Mouse (Mus musculus) thymus, postnatal 14 days (tissue): ENCODE data around the gene Gm20897.
"Not testable (repeated sequence)": the region's sequence is repeated elsewhere in the genome, so short reads cannot be mapped to it uniquely, and the experiment has no call there.

Source experiments
- DNase-seq: peaks from one replicate; pipeline ENCODE4 v3.0.0; 2021

Gm20897 gene

GRCm38 (mm10) chrY:38502138-38502537 lies at the start of gene Gm20897:
TSS of gene Gm20897 (minus strand) at chrY:38502238.
- DNase-seq = not testable (repeated sequence)
